Mouse (Mus musculus): ENCODE measurements around the gene Dydc1.

The Dydc1 gene

DNA sequence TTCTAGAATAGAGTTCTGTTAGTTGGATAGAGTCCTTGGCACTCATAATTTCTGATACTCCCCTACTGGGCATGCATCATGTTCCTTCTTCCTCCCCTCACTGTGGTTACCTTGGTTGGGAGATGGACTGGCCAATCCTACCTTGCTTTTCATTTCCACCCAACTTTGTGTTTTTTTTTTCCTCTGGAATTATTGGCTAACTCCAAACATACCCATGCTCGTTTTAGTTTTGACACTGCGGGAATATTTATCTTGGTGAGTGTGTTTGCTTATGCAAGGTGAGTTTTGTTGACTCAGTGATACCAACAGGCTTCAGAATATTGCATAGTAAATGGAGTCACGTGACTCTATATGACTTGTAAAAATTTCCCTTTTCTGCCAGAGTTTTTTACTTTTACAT, 28.0 kb downstream of the Dydc1 start:
- no peak for DNase-seq

DNA sequence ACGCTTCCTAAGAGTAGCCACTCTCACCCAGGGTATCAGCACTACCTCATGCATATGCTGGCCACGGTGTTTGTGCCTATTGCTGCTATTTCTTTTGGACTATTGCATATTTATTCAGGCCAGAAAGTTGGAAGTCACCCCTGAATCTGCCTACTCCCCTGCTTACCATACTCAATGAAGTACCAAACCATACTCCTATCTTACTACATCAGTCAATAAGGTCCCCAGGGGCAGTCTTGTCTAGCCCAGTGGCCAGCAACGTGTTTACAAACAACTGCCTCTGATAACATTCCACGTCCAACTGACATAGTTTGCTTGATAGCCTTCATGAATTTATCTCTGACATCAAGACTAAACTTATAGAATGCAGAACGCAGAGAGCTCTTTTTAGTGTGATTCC, 28.5 kb downstream of the Dydc1 start:
- no peak for DNase-seq

DNA sequence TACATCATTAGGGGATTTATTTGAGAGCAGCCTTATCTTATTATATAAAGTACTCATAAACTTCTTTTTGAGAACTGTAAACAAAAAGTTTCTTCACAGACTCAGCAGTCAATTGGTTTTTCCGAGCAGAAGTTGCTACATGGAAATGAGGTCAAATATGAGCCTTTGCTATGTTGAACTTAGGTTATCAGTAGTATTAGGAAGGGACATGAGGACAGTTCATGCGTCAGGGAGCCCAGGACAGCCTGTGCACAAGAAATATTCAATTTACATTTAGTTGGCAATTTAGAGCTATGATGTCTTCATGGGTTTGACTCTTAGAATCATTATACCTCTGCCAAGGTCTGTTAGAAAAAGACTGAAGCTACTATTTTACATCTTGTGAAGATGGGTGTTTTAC, 29.6 kb downstream of the Dydc1 start:
- DNase-seq, result no peak

DNA sequence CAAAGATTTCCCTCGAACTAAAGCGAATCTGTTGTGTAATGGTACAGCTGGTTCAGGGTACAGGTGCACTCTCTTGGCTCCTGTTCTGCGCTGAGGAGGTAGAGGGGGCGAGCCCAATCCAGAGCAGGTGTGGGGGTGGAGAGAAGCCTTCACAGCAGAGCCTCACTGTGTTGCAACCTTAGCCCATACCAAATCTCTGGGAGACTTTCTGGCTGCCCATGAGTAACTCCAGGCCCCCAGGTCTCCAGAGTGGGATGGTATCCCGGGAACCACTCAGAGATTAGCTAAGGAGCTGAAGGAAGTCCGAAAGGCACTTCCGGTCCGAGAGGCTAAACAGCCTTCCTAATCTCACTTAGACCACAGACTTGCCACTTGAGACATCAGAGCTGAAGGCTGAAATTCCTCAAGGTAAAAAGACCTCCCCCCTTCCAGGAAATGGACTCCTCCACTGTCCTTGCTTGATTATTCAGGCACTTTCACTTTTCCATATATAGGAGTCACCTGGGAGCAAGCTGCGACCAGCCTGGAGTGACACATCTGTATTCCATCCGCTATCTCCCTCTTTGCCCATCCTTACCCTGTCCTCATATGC, 32.2 kb downstream of the Dydc1 start, which contains the start of gene Mat1a:
Gene Mat1a (plus strand): TSS at position 183 of the 592 bp plus-strand sequence.
- DNase-seq, result no peak

DNA sequence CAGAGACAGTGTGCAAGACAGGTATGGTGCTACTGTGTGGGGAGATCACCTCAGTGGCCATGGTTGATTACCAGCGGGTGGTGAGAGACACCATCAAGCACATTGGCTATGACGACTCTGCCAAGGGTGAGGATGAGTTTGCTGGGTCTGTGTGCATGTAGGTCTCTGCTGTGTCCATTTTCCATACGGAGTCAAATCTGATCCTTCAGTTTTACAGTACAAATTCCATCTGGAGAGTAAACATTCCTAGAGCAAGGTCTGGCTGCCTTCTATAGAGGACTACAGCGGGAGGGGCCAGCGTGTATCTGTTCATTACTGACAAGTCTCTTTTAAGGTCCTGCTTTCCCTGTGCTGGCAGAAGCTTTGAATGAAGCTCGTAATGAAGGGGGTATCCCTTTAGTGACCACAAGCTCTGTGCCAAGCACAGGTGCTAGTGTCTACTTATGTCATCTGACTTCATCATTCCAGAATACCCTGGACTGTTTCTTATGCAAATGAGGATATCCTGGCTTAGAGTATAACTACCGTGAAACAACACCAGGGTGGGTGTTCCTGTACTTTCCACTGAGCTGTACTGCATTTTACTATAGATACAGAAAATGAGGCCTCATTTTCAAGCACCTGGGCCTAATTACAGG, 38.4 kb downstream of the Dydc1 start:
- no peak for DNase-seq

DNA sequence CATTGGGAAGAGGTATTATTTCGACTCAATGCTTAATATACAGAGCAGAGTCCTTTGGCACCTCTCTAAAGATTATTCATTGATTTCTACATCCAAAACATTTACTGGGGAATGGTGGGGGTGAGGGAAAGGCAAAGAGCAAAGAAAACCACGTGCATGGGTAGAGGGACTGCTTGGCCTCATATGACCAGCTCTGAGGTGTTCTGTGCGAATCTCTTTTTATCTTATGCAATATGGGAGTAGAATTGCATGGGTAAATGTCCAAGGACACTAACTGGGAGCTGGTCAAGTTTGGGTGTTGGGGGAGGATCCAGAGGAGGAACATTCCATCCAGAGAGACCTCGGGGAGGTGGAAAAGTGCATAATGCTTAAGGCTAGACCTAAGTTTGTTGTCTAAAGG, 40.2 kb downstream of the Dydc1 start:
- no peak for DNase-seq

DNA sequence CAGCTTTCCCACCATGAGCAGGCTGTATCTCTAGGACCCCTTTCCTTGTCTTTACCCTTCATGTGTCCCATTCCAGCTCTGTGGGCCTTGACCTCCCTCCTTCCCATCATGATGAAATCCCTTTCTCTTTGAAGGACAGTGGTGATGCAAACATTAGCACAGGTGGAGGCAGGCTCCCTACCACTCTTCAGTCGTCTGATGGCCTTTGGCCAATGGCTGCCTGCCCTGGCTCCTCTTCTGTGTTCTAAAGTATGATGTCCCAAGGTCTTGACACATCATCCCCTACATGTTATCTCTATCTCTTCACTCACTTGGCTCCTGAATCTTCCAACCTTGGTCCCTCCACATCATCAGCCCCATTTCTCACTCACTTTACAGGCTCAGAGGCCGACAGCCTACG, 43.6 kb downstream of the Dydc1 start:
- no peak for DNase-seq

DNA sequence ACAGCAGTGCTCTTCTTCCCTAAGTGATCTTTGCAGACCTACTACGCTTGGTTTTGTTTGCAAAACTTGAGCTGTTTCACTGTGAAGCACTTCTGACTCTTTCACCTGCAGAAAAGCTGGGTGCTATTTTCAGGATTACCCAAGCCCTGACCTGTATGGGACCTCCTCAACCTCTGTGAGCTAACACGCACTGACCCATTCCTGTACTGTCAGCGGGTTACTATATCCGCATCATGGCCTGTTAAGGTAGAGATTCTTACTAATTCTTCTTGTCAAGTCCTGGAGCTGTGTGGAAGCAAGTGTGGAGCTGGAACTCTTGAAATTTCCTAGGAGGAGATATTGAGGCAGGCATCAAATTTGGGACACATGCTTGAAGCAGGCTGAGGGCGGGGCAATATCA, 52.0 kb downstream of the Dydc1 start:
- DNase-seq, result no peak

DNA sequence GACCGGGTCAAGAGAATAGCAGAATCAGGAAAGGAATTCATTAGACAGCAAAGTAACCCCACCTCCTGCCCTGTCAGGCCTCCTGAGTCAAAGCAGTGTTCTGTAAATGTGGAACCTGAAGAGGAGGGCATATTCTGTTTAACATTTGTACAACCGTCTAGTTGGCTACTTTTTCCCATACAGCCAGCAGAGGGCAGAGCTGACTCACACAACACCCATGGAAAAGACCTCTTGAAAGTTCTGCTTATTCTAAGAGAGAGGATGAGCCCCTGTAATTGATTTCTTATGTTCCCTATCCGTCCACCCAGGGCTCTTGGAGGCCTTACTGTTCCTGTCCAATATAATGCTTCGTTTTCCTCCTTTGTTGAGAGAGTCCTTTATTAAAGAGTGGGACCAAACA, 55.3 kb downstream of the Dydc1 start:
- no peak for DNase-seq

DNA sequence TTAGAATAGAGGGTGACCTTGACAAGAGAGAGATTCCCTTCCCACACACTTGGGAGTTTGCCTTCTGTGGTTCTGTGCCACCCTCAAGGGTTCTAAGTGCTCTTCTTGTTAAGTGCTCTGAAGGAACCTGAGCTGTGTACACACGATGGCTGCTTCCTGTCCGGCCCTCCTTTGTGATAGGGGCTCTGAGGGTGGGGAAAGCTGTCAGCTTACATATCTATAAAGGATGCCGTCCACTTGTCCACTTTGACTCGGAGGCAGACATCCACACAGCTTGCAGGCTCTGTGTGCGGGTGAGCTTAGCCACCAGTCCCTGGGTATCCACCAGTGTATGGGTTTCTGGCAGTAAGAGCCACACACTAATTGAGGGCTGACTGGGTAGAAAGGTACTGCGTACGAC, 58.8 kb downstream of the Dydc1 start, which contains the start of gene Sftpa1:
Gene Sftpa1 (plus strand): TSS at position 243 of the 400 bp plus-strand sequence.
- no peak for DNase-seq

DNA sequence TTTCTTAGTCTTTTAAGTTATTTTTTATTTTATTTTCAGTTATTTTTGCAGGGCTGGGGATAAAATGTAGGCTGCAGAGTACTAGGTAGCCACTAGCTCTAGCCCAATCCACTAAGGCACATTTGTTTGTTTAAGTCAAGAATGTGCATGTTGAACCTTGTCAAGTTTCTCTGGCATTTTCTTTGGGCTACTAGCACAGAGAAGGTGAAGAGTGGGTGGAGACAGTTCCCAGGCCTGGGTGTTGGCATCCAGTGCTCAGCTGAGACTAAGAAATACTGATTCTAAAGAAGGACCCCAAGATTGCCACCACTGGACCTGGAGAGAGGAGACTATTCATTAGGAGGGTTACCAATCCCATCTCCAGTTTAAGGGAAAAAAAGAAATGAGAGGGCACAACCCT, 64.3 kb downstream of the Dydc1 start:
- no peak for DNase-seq

DNA sequence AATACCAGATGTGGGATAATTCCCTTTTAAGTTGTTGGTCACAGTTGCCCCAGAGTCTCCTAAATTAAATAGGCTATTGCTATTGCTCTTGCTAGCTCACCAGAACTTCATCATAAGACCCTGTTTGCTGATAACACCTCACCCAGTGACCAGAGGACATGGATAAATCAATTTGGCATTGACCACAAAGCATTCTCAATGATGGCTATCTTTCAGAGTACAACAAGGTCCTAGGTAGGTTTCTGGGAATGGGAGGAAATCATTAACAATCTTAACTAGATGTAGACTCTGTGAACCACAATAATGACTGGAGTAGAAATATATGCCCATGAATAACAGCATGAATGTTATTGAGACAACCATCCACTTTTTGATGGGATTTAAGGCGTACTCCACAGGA, 68.0 kb downstream of the Dydc1 start:
- DNase-seq, result no peak

Data from thymus, postnatal 25 days (tissue).